Mouse (Mus musculus) forelimb bud, embryonic 11.5 days (tissue): ENCODE measurements around the gene Iqsec1.
A peak's percentile ranks its signal among the peaks of the same experiment; 100 is the strongest.

Source experiments
- DNase-seq: peaks from one replicate; pipeline ENCODE4 v3.0.0-alpha.2; 2012; ENCODE audit warnings: low read depth, low spot score

Gene Iqsec1

GRCm38 (mm10) chr6:90988648-90989317 lies at the start of gene Iqsec1:
TSS of gene Iqsec1 (minus strand) at chr6:90988685.
- peak; percentile 96 for DNase-seq

- DNase-seq, result no peak
Measured at GRCm38 (mm10) chr6:91028256-91028655, 39.8 kb upstream of the Iqsec1 start.

- peak; percentile 61 for DNase-seq
Measured at GRCm38 (mm10) chr6:91020810-91021209, 32.3 kb upstream of the Iqsec1 start.

GRCm38 (mm10) chr6:91016600-91017230 lies 28.2 kb upstream of the Iqsec1 start:
- DNase-seq, result no peak

GRCm38 (mm10) chr6:91014198-91014958 lies 25.9 kb upstream of the Iqsec1 start:
- no peak for DNase-seq

GRCm38 (mm10) chr6:91012458-91012857 lies 24.0 kb upstream of the Iqsec1 start:
- no peak for DNase-seq

- no peak for DNase-seq
Measured at GRCm38 (mm10) chr6:91011568-91011967, 23.1 kb upstream of the Iqsec1 start.

- no peak for DNase-seq
Measured at GRCm38 (mm10) chr6:91008284-91008830, 19.9 kb upstream of the Iqsec1 start.

GRCm38 (mm10) chr6:91007207-91007606 lies 18.7 kb upstream of the Iqsec1 start:
- DNase-seq, result no peak

GRCm38 (mm10) chr6:91004157-91004556 lies 15.7 kb upstream of the Iqsec1 start:
- no peak for DNase-seq

GRCm38 (mm10) chr6:91003310-91003995 lies 15.0 kb upstream of the Iqsec1 start:
- DNase-seq, result no peak

GRCm38 (mm10) chr6:91001566-91001965 lies 13.1 kb upstream of the Iqsec1 start:
- no peak for DNase-seq

- DNase-seq, result no peak
Measured at GRCm38 (mm10) chr6:91000819-91001525, 12.5 kb upstream of the Iqsec1 start.

- DNase-seq, result no peak
Measured at GRCm38 (mm10) chr6:90999176-90999575, 10.7 kb upstream of the Iqsec1 start.

- DNase-seq, result no peak
Measured at GRCm38 (mm10) chr6:90997025-90997424, 8.5 kb upstream of the Iqsec1 start.

- DNase-seq, result no peak
Measured at GRCm38 (mm10) chr6:90996181-90996580, 7.7 kb upstream of the Iqsec1 start.

GRCm38 (mm10) chr6:90988299-90988625 lies 223 bp downstream of the Iqsec1 start:
- no peak for DNase-seq

GRCm38 (mm10) chr6:90987561-90988298 lies 755 bp downstream of the Iqsec1 start:
- DNase-seq, result no peak

- DNase-seq, result no peak
Measured at GRCm38 (mm10) chr6:90984101-90984500, 4.4 kb downstream of the Iqsec1 start.

- no peak for DNase-seq
Measured at GRCm38 (mm10) chr6:90974279-90974678, 14.2 kb downstream of the Iqsec1 start.
